Mouse (Mus musculus) CH12.LX (cell line): ENCODE results near the gene Apol7b. TPM values are rescaled to one million over a fixed set of nuclear protein-coding genes. Genes with fewer than 3 reads are reported as not detected.
"Not testable (repeated sequence)": the region's sequence is repeated elsewhere in the genome, so short reads cannot be mapped to it uniquely, and the experiment has no call there.

Experiments
- DNase-seq: peaks from one replicate; pipeline ENCODE4 v3.0.0-alpha.2; 2013; ENCODE audit errors: extremely low read depth
- H3K27ac ChIP-seq: 2 replicates; pipeline ENCODE4 v1.5.1; 2012; ENCODE audit warnings: low read depth, mild to moderate bottlenecking, control low read depth, moderate library complexity; ENCODE audit not compliant: insufficient read depth
- H3K27me3 ChIP-seq: replicated peaks from 2 replicates; pipeline ENCODE3; 2012; ENCODE audit warnings: inconsistent platforms
- H3K36me3 ChIP-seq, 2 experiments: replicated peaks in 1 of 2; 2 replicates each; pipeline versions ENCODE3 to v1.6.1; 2012; ENCODE audit warnings: inconsistent platforms in 1 of 2, low read length in 1 of 2, mild to moderate bottlenecking in 1 of 2, mixed read lengths in 1 of 2, moderate library complexity in 1 of 2; ENCODE audit not compliant: control insufficient read depth in 1 of 2, insufficient read depth in 1 of 2
- H3K4me1 ChIP-seq, 2 experiments: 2 replicates each; pipeline ENCODE4 v1.6.1; 2012; ENCODE audit warnings: inconsistent platforms in 1 of 2, moderate library complexity in 1 of 2; ENCODE audit not compliant: insufficient read depth in 2 of 2, control insufficient read depth in 1 of 2
- H3K4me2 ChIP-seq: 2 replicates; pipeline ENCODE4 v1.6.1; 2012; ENCODE audit warnings: low read depth, mild to moderate bottlenecking, control low read depth; ENCODE audit not compliant: poor library complexity, insufficient read depth, severe bottlenecking
- H3K4me3 ChIP-seq, 3 experiments: fragments of 150-350 bp in 1 of 3; sonication (generic) in 1 of 3; replicated peaks in 1 of 3; 2 replicates each; pipeline versions ENCODE3 to v1.5.1; 2011 to 2012; ENCODE audit warnings: low read depth in 2 of 3, low read length in 2 of 3, mild to moderate bottlenecking in 2 of 3, moderate library complexity in 2 of 3, control low read depth in 1 of 3, improper control_type of control experiment in 1 of 3, inconsistent platforms in 1 of 3, mixed read lengths in 1 of 3; ENCODE audit not compliant: poor library complexity in 1 of 3
- H3K79me2 ChIP-seq: replicated peaks from 2 replicates; pipeline ENCODE4 v1.6.1; 2012; ENCODE audit warnings: mild to moderate bottlenecking, moderate library complexity; ENCODE audit not compliant: control insufficient read depth, poor library complexity, insufficient read depth, severe bottlenecking; ENCODE audit errors: extremely low read depth
- H3K9ac ChIP-seq: 2 replicates; pipeline ENCODE4 v1.6.1; 2012; ENCODE audit warnings: low read depth, mild to moderate bottlenecking, control low read depth, moderate library complexity; ENCODE audit not compliant: insufficient read depth
- H3K9me3 ChIP-seq: replicated peaks from 2 replicates; pipeline ENCODE3; 2012; ENCODE audit warnings: low read length, inconsistent platforms, mixed read lengths
- CTCF ChIP-seq, 2 experiments: IDR thresholded peaks in 1 of 2; conservative IDR thresholded peaks in 1 of 2; 2 replicates each; pipeline ENCODE4 v1.5.1; 2011 to 2012; ENCODE audit warnings: low read depth in 2 of 2, low read length in 2 of 2, improper control_type of control experiment in 1 of 2, inconsistent platforms in 1 of 2, mild to moderate bottlenecking in 1 of 2, moderate library complexity in 1 of 2
- dilution Hi-C: fragments of 300-500 bp; cut with MboI; formaldehyde crosslinking; loops from 2 replicates; pipeline ENCODE4 v1.14.3; 2020; ENCODE audit warnings: low sequenced_read_pairs; ENCODE audit not compliant: extremely low pct_unique_long_range_greater_than_20kb, extremely low pct_ligation_motif_present
- in situ Hi-C: fragments of 300-500 bp; cut with MboI; formaldehyde crosslinking; loops from 3 replicates; pipeline ENCODE4 v1.14.3; 2019; ENCODE audit warnings: low sequenced_read_pairs, low pct_ligation_motif_present, low pct_unique_long_range_greater_than_20kb, mixed read lengths
- polyA plus RNA-seq: library from polyadenylated mRNA; unstranded; fragments of >175 nt; gene quantifications from 2 replicates; pipeline ENCODE4 v1.2.1, GENCODE M21; 2012; ENCODE audit warnings: low read depth; ENCODE audit not compliant: insufficient read length
- total RNA-seq, 2 experiments: library from RNA; depleted of rRNA; stranded (reverse); fragments of 300-350 nt in 1 of 2; fragments of >200 nt in 1 of 2; gene quantifications; 2 replicates each; pipeline ENCODE4 v1.2.3; 2012 to 2014

The Apol7b gene
- total and polyA plus RNA-seq, 3 experiments, result not detected

DNA sequence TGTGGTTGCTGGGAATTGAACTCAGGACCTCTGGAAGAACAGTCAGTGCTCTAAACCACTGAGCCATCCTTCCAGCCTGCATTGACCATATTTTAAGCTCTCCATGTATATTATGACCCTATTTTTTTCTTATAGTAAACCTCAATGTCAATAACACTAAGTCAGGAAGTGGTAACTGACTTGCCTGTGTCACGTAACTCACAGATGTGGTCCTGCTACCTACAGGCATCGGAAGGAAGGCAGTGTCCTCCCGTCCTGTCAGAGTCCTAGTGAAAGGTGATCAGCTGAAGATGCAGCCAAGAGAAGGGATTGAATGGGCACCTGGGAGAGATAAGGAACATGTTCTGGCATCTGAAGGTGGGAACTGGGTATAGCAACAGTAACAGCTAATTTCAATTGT, 27.6 kb downstream of the Apol7b start:
- H3K4me2 ChIP-seq, dilution Hi-C loops, in situ Hi-C loops, H3K36me3 ChIP-seq, H3K4me3 ChIP-seq, DNase-seq, H3K79me2 ChIP-seq, H3K27me3 ChIP-seq, H3K27ac ChIP-seq, H3K9ac ChIP-seq, H3K9me3 ChIP-seq, H3K4me1 ChIP-seq: not testable (repeated sequence)

DNA sequence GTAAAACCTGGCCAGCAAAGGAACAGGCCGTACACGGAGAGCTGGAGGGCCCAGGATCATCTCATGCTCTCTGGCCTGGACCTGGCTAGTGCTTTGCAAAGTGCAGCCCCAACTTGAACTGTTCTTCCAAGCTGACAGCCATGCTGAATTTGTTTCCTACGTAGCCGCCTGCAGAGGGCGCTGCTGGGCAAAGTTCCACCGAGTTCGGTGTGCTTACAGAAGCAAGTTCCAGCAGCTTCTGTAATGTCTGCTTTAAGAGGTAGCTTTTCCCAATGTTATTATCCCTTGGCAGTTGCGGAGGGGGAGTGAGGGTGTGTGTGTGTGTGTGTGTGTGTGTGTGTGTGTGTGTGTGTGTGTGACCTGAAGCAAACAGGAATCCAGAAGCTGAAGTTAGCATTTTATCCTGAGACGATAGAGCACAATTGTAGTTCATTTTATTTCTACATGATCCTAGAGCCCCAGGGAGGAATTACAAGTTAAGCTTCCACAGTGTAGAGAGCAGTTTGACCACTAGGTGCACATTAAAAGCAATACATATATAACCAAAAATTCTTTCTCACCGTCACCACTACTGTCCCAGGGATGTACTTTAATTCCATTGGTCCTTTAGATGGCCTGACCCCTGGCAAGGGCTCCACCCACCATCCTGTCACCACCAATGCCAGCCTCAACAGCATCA, 30.5 kb downstream of the Apol7b start:
- H3K4me2 ChIP-seq, H3K79me2 ChIP-seq, H3K27me3 ChIP-seq, H3K27ac ChIP-seq, H3K9me3 ChIP-seq, H3K4me3 ChIP-seq, dilution Hi-C loops, H3K36me3 ChIP-seq, H3K9ac ChIP-seq, H3K4me1 ChIP-seq, in situ Hi-C loops, DNase-seq: not testable (repeated sequence)

DNA sequence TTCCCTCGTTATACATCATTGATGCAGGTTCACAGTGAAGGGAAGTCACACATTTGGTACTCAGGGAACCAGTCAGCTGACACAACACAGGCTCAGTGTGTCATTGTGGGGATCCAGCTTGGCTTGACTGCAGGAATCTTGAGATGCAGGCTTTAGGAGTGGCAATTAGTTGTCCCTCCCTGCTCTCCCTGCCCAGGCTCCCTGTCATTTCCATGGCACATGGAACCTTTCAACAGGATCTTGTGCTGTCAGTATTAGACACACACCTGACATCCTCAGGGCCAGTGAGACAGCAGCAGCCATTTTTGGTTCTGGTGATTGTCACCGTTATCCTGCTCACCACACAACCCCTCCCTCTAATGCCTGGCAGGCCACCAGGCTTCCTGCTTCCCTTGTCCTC, 31.6 kb downstream of the Apol7b start:
- DNase-seq, H3K27ac ChIP-seq, H3K36me3 ChIP-seq, H3K79me2 ChIP-seq, H3K9me3 ChIP-seq, H3K4me2 ChIP-seq, H3K9ac ChIP-seq, H3K4me1 ChIP-seq, H3K4me3 ChIP-seq, H3K27me3 ChIP-seq, dilution Hi-C loops, in situ Hi-C loops: not testable (repeated sequence)

DNA sequence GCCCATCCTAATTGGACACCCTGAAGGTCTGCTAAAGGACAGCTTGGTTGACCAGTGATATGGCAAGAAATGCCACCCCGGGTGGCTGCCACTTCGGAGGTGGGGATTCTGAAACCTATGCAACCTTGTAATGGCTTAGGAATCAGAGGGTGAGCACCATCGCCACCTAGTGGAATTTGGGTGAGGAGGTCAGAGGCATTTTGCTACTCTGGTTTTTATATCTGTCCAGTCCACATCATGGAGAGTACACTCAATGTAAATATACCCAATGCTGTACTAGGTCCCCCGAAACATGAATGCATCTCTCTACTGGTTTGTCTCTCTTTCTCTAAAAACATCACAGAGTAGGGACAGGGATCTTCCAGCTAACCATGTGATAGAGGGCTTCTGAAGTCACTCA, 34.6 kb downstream of the Apol7b start:
- dilution Hi-C loops, H3K4me2 ChIP-seq, H3K4me3 ChIP-seq, H3K79me2 ChIP-seq, H3K4me1 ChIP-seq, H3K36me3 ChIP-seq, H3K9me3 ChIP-seq, in situ Hi-C loops, H3K9ac ChIP-seq, H3K27ac ChIP-seq: not testable (repeated sequence)
- H3K27me3 ChIP-seq, result peaks cover 13% of the 10 kb centered on the region
- peak in 1 of 2 experiments; percentile 38; a peak in 2 of 4 replicates for TF ChIP-seq CTCF (conservative IDR thresholded peaks at IDR 0.05 in 1 of 2, IDR thresholded peaks at IDR 0.05 in 1 of 2; ENCODE audit: low read depth in 2 of 2, low read length in 2 of 2)
- peak; percentile 0 for DNase-seq

DNA sequence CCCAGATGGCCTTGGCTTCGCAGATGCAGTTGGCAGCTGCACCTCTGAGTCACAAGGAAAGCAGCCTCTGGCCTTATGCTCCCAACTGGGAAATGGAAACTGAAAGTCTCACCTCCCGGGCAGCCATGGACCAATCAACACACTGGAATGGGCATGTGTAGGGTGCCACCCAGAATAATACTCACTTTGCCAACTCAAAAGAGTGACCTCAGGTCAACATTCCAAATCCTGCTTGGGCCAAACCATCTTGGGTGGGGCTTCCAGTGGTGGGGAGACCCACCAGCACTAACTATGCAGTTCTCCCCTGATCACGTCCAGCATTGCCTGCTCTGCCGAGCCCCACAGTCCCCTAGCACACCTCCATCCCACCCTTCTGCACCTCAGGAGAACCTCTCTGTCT, 36.3 kb downstream of the Apol7b start, which contains the start of gene Apol9a:
Gene Apol9a (minus strand): TSS at position 101 of the 400 bp plus-strand sequence.
- H3K36me3 ChIP-seq, dilution Hi-C loops, H3K9me3 ChIP-seq, H3K4me2 ChIP-seq, H3K79me2 ChIP-seq, H3K4me3 ChIP-seq, H3K4me1 ChIP-seq, DNase-seq, H3K9ac ChIP-seq, H3K27ac ChIP-seq, in situ Hi-C loops: not testable (repeated sequence)
- H3K27me3 ChIP-seq, result peaks cover 13% of the 10 kb centered on the region

DNA sequence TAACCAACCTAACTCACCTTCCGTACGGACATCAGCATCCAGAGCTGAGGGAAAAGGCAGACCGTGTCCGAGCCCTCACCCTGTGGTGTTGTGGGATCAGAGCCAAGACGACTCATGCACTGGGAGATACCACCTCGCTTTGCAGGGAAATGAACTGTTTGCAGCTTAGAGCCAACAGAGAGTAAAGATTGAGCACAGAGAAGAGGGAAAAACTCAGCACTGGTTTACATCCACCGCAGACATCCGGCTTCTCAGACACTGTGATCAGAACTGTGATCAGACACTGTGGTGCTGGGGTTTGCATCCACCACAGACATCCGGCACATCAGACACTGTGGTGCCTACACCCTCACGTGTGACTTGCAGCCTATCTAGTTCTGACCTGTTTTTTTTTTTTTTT, 40.9 kb downstream of the Apol7b start:
- in situ Hi-C loops, H3K9ac ChIP-seq, H3K4me2 ChIP-seq, H3K4me1 ChIP-seq, DNase-seq, H3K27ac ChIP-seq, H3K9me3 ChIP-seq, dilution Hi-C loops, H3K4me3 ChIP-seq, H3K36me3 ChIP-seq, H3K79me2 ChIP-seq: not testable (repeated sequence)
- peaks cover 13% of the 10 kb centered on the region for H3K27me3 ChIP-seq
